Mouse (Mus musculus) heart, postnatal 0 days (tissue): ENCODE measurements around the gene Prr36. TPM values are rescaled to one million over a fixed set of nuclear protein-coding genes. Genes with fewer than 3 reads are reported as not detected.

Experiments used
- ATAC-seq: fragments of 200-750 bp; cut with Nextera tagmentation; 2 replicates; pipeline ENCODE4 v1.8.0; 2017; ENCODE audit warnings: low read depth, moderate number of reproducible peaks, moderate library complexity; ENCODE audit not compliant: insufficient read depth
- DNase-seq: peaks from one replicate; pipeline ENCODE4 v3.0.0-alpha.2; 2016; ENCODE audit warnings: low spot score
- H3K27ac ChIP-seq: fragments of 300-500 bp; sonication (generic); 2 replicates; pipeline ENCODE4 v1.5.1; 2014; ENCODE audit warnings: low read depth, mild to moderate bottlenecking
- H3K27me3 ChIP-seq: fragments of 300-500 bp; sonication (generic); 2 replicates; pipeline ENCODE4 v1.6.1; 2014; ENCODE audit warnings: low read length, mixed read lengths; ENCODE audit not compliant: control insufficient read depth, insufficient read depth
- H3K36me3 ChIP-seq: fragments of 300-500 bp; sonication (generic); replicated peaks from 2 replicates; pipeline ENCODE4 v1.6.1; 2014; ENCODE audit warnings: low read length, mixed read lengths; ENCODE audit not compliant: control insufficient read depth, insufficient read depth
- H3K4me1 ChIP-seq: fragments of 300-500 bp; sonication (generic); 2 replicates; pipeline ENCODE4 v1.6.1; 2014; ENCODE audit warnings: antibody characterized with exemption; ENCODE audit not compliant: control insufficient read depth, insufficient read depth
- H3K4me2 ChIP-seq: fragments of 300-500 bp; sonication (generic); 2 replicates; pipeline ENCODE4 v1.6.1; 2014; ENCODE audit warnings: low read depth, mild to moderate bottlenecking, low read length, moderate library complexity
- H3K4me3 ChIP-seq: fragments of 300-500 bp; sonication (generic); 2 replicates; pipeline ENCODE4 v1.5.1; 2014; ENCODE audit warnings: low read depth, low read length
- H3K9ac ChIP-seq: fragments of 300-500 bp; sonication (generic); replicated peaks from 2 replicates; pipeline ENCODE4 v1.6.1; 2014; ENCODE audit warnings: low read depth, low read length, mixed read lengths
- H3K9me3 ChIP-seq: fragments of 300-500 bp; sonication (generic); replicated peaks from 2 replicates; pipeline ENCODE4 v1.6.1; 2016; ENCODE audit warnings: low read length; ENCODE audit not compliant: control insufficient read depth
- CTCF ChIP-seq: IDR thresholded peaks from 2 replicates; pipeline ENCODE4 v1.5.1; 2016; ENCODE audit warnings: antibody characterized with exemption, control low read depth, low read depth
- EP300 ChIP-seq: IDR thresholded peaks from 2 replicates; pipeline ENCODE4 v1.6.1; 2016; ENCODE audit warnings: antibody characterized with exemption, low read depth
- WGBS: fragments of 180-500 bp; shearing (Covaris S2); extraction: QIAGEN DNeasy Blood & Tissue Kit; methylation state at CpG from one replicate; pipeline ENCODE4 v1.1.7; 2014; 5-methylcytosine and 5-hydroxymethylcytosine counted together
- polyA plus RNA-seq: library from polyadenylated mRNA; unstranded; fragments of >200 nt; fragmentation: Nextera tagmentation; extraction: Ambion mirVana; gene quantifications from 2 replicates; pipeline ENCODE4 v1.2.1, GENCODE M21; 2015
- total RNA-seq: library from RNA; depleted of rRNA; stranded (reverse); fragments of >200 nt; gene quantifications from 2 replicates; pipeline ENCODE4 v1.2.3, GENCODE M21; 2014; ENCODE audit warnings: low replicate concordance

Gene Prr36
- total and polyA plus RNA-seq, 2 experiments from 2014 or later = 0.04 TPM; not detected in 1

DNA sequence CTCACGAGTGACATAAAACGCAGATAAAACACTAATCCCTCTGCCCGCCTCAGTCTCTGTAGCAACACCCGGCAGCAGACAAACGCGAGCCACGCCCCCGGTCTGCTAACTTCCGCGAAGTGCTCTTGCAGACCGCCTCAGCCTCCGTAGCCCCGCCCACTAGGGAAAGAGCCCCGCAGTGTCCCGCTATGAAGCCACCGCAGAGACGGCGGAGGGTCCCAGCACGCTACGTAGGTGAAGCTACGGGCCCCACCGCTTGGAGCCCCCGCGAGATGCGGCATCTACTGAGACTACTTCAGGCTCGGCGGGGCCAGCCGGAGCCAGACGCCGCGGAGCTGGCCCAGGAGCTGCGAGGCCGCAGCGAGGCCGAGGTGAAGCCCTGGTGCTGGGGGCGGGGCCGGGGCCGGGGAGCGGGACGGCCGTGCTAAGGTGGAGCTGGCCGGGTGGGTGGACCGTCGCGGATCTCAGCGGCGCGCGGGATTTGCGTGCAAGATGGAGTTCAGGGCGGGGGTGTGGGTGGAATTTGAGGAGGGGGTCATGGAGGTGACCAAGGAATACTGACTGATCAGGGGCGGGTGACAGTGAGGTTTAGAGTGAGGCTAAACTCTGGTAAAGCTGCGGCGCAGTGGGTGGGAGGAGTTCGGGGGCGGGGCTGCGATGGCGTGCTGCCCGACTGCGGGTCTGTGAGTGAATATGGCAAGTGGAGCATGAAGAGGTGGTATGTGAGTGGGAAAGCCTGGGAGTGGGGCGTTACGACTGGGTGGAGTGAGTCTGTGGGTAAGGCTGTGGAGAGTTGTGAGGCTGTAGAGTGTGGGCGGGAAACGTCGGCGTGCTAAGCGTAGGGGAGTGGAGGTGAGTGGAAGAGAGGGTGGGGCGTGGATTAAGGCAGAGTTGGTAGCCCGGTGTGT is 35.9 kb upstream of the Prr36 start, which contains the start of gene Snapc2:
Gene Snapc2 (plus strand): TSS at position 147 of the 908 bp plus-strand sequence.
- no peaks in the 10 kb centered on the region for H3K9me3 ChIP-seq
- peak within 1 kb of the TSS; percentile 84 for H3K4me3 ChIP-seq
- no peak for TF ChIP-seq EP300
- TF ChIP-seq CTCF = no peak
- H3K4me1 ChIP-seq = peaks cover 17% of the 10 kb centered on the region; the same call in 1 of the 2 replicates
- peak within 1 kb of the TSS; percentile 83 for H3K27ac ChIP-seq
- H3K4me2 ChIP-seq = peak within 1 kb of the TSS; percentile 89
- H3K27me3 ChIP-seq = no peaks in the 10 kb centered on the region
- ATAC-seq = peak; percentile 88
- peak within 1 kb of the TSS; percentile 67 for H3K9ac ChIP-seq
- peaks cover 21% of the 10 kb centered on the region for H3K36me3 ChIP-seq
- DNase-seq = peak; percentile 90
- under 1% methylated on average over 68 of the region's 69 CpGs for WGBS

DNA sequence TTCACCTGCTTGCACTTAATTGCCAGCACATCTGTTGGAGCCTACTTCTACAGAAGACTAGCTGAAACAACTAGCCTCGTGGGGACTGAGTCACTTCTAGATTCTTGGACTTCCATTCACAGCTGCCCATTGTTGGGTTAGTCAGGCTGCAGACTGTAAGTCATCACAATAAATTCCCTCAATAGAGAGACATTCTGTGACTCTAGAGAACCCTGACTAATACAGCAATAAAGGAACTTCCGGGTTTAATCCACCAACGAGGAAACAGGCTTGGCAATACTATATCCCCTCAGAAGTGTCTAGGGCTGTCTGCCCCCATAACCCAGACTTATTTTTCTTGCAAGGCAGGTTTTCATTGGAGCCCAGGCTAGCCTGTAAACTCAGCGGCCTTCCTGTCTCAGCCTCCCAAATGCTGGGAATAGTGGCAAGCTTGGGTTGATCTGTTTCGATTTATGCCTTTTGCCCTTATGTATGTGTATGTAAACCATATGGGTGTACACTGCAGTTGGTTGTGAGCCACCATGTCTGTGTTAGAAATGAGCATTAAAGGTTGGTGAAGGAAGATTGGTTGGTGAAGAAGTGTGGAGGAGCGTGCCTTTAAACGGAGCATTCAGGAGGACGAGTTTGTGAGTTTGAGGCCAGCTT is 35.0 kb upstream of the Prr36 start:
- no peak for TF ChIP-seq EP300
- TF ChIP-seq CTCF = no peak
- no peaks in the 10 kb centered on the region for H3K27me3 ChIP-seq
- H3K4me1 ChIP-seq = peaks cover 17% of the 10 kb centered on the region; the same call in 1 of the 2 replicates

DNA sequence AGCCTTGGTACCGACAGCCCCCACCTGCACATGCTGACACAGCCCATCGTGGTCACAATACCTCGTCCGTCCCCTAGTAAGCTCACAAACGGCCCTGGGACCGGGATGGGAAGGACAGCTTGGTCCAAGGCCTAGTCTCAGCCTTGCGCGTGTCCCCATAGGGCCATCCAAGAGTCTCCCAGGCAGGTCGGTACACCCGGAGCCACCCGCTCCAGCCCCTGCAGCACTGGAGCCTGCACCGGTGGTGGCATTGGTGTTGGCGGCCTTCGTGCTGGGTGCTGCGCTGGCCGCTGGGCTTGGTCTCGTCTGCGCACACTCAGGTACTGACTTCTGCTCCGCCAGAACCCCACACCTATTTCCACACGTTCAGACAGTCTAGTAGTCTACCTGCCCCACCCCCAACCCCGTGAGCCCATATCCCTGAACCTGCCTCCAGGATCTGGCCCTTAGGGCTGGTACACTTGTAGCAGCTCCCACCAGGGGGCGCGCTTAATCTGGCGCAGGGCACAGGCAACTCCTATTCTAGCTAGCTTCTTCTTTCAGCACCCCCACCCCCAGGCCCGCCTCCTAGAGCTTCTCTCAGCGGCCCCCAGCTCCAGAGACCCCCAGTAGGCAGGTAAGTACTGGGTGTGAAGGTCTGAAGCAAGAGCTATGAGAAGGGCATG is 33.2 kb upstream of the Prr36 start:
- no peak overlapping the region for H3K9ac ChIP-seq
- H3K4me2 ChIP-seq = no peak overlapping the region
- 39% methylated on average over 26 of the region's 26 CpGs for WGBS
- ATAC-seq = peak; percentile 24; the same call in 1 of the 2 replicates
- H3K27me3 ChIP-seq = no peaks in the 10 kb centered on the region
- TF ChIP-seq EP300 (no peak), CTCF (peak; percentile 83)
- peak; percentile 63 for DNase-seq
- peaks cover 17% of the 10 kb centered on the region; the same call in 1 of the 2 replicates for H3K4me1 ChIP-seq
- no peaks in the 10 kb centered on the region for H3K9me3 ChIP-seq
- H3K4me3 ChIP-seq = no peak overlapping the region
- peaks cover 37% of the 10 kb centered on the region for H3K36me3 ChIP-seq
- no peak overlapping the region for H3K27ac ChIP-seq

More for the DNA sequence above, 35.0 kb upstream of the Prr36 start:
- Histone ChIP-seq H3K9ac (peak overlapping the region; percentile 67), H3K27ac (no peak overlapping the region), H3K36me3 (peaks cover 27% of the 10 kb centered on the region), H3K9me3 (no peaks in the 10 kb centered on the region), H3K4me3 (peak overlapping the region; percentile 84), H3K4me2 (peak overlapping the region; percentile 89)
- 40% methylated on average over 8 of the region's 8 CpGs for WGBS
- ATAC-seq (no peak), DNase-seq (no peak)

- 14% methylated on average over 28 of the region's 29 CpGs for WGBS
- Histone ChIP-seq H3K27me3 (no peaks in the 10 kb centered on the region), H3K4me1 (peaks cover 17% of the 10 kb centered on the region; the same call in 1 of the 2 replicates), H3K4me2 (peak overlapping the region; percentile 45), H3K9me3 (no peaks in the 10 kb centered on the region), H3K36me3 (peaks cover 38% of the 10 kb centered on the region), H3K9ac (peak overlapping the region; percentile 24; the same call in 1 of the 2 replicates), H3K27ac (0 out of 2 replicates have a peak overlapping the region, but pooled peaks have one; percentile 36), H3K4me3 (no peak overlapping the region)
- DNase-seq (peak; percentile 37), ATAC-seq (peak; percentile 14; the same call in 1 of the 2 replicates)
- 0 out of 2 replicates have a peak, but pooled peaks have one; percentile 38 for TF ChIP-seq EP300
- TF ChIP-seq CTCF = no peak
These were observed 32.0 kb upstream of the Prr36 start for GRCm38 (mm10) chr8:4249213-4249612.

- 82% methylated on average over 15 of the region's 15 CpGs for WGBS
- Histone ChIP-seq H3K36me3 (peaks cover 49% of the 10 kb centered on the region), H3K27me3 (no peaks in the 10 kb centered on the region), H3K9me3 (no peaks in the 10 kb centered on the region), H3K4me3 (no peak within 1 kb of the TSS), H3K27ac (no peak within 1 kb of the TSS), H3K4me1 (peaks cover 9% of the 10 kb centered on the region; the same call in 1 of the 2 replicates), H3K4me2 (peak within 1 kb of the TSS; percentile 45; the same call in 1 of the 2 replicates), H3K9ac (no peak within 1 kb of the TSS)
- ATAC-seq = no peak
- no peak for TF ChIP-seq EP300
- no peak for TF ChIP-seq CTCF
- no peak for DNase-seq
These were observed 30.8 kb upstream of the Prr36 start, which contains the start of gene Tgfbr3l for GRCm38 (mm10) chr8:4247951-4248540. Tgfbr3l (plus strand) TSS chr8:4248214.
